Mouse (Mus musculus): ENCODE results near the gene Plac8.

DNA sequence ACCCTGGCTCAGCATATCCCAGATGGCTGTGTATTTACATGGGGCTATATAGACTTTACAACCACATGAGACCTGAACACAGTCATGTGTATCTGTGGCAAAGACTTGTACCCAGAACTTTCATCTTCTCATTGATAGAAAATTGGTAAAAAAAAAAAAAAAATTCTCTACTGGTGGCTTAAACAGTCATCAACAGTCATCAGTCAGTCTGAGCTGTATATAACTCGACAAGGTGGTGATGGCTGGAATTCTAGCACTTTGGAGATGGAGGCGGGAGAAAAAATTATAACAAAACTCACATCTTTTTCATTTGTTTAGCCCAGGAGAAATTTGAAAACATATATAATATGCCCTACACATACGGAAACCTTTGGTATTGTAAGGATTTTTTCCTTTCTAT, 3.2 kb downstream of the Plac8 start:
- TF ChIP-seq POLR2A (IDR thresholded peaks at IDR 0.05; ENCODE audit: extremely low read depth, insufficient read depth, low read length) (no peak), CTCF (IDR thresholded peaks at IDR 0.05; ENCODE audit: low read depth, low read length) (no peak)
